Mouse (Mus musculus) forebrain, embryonic 11.5 days (tissue): ENCODE results near the gene Sept9. TPM values are rescaled to one million over a fixed set of nuclear protein-coding genes. Genes with fewer than 3 reads are reported as not detected.

ENCODE experiments used
- ATAC-seq: fragments of 200-750 bp; cut with Nextera tagmentation; replicated peaks from 2 replicates; pipeline ENCODE4 v1.8.0; 2017; ENCODE audit warnings: moderate TSS enrichment; ENCODE audit not compliant: low FRiP score
- DNase-seq: peaks from one replicate; pipeline ENCODE4 v3.0.0-alpha.2; 2017; ENCODE audit warnings: low spot score
- H3K27ac ChIP-seq: fragments of 300-500 bp; sonication (generic); 2 replicates; pipeline ENCODE4 v1.5.1; 2014; ENCODE audit warnings: low read depth, low read length
- H3K27me3 ChIP-seq: fragments of 300-500 bp; sonication (generic); 2 replicates; pipeline ENCODE4 v1.6.1; 2014; ENCODE audit warnings: mild to moderate bottlenecking, low read length, mixed read lengths; ENCODE audit not compliant: control insufficient read depth, insufficient read depth
- H3K36me3 ChIP-seq: fragments of 300-500 bp; sonication (generic); 2 replicates; pipeline ENCODE4 v1.6.1; 2014; ENCODE audit warnings: mild to moderate bottlenecking, low read length, moderate library complexity, mixed read lengths; ENCODE audit not compliant: control insufficient read depth, insufficient read depth
- H3K4me1 ChIP-seq: fragments of 300-500 bp; sonication (generic); replicated peaks from 2 replicates; pipeline ENCODE4 v1.6.1; 2014; ENCODE audit warnings: low read length, mixed read lengths; ENCODE audit not compliant: control insufficient read depth, insufficient read depth
- H3K4me2 ChIP-seq: fragments of 300-500 bp; sonication (generic); 2 replicates; pipeline ENCODE4 v1.6.1; 2014; ENCODE audit warnings: low read depth, mild to moderate bottlenecking, low read length, moderate library complexity, mixed read lengths; ENCODE audit not compliant: severe bottlenecking
- H3K4me3 ChIP-seq: fragments of 300-500 bp; sonication (generic); 2 replicates; pipeline ENCODE4 v1.5.1; 2014; ENCODE audit warnings: low read depth, low read length
- H3K9ac ChIP-seq: fragments of 300-500 bp; sonication (generic); 2 replicates; pipeline ENCODE4 v1.6.1; 2014; ENCODE audit warnings: low read length
- H3K9me3 ChIP-seq: fragments of 300-500 bp; sonication (generic); 2 replicates; pipeline ENCODE4 v1.6.1; 2016; ENCODE audit warnings: low read length, mixed read lengths; ENCODE audit not compliant: control insufficient read depth
- WGBS: fragments of 180-500 bp; shearing (Covaris S2); extraction: QIAGEN DNeasy Blood & Tissue Kit; methylation state at CpG from one replicate; pipeline ENCODE4 v1.1.7; 2014; 5-methylcytosine and 5-hydroxymethylcytosine counted together
- polyA plus RNA-seq: library from polyadenylated mRNA; unstranded; fragments of >200 nt; fragmentation: Nextera tagmentation; extraction: Ambion mirVana; gene quantifications from 2 replicates; pipeline ENCODE4 v1.2.1, GENCODE M21; 2014

Gene Sept9
- polyA plus RNA-seq, 1 experiment from 2014 or later: 172 TPM

DNA sequence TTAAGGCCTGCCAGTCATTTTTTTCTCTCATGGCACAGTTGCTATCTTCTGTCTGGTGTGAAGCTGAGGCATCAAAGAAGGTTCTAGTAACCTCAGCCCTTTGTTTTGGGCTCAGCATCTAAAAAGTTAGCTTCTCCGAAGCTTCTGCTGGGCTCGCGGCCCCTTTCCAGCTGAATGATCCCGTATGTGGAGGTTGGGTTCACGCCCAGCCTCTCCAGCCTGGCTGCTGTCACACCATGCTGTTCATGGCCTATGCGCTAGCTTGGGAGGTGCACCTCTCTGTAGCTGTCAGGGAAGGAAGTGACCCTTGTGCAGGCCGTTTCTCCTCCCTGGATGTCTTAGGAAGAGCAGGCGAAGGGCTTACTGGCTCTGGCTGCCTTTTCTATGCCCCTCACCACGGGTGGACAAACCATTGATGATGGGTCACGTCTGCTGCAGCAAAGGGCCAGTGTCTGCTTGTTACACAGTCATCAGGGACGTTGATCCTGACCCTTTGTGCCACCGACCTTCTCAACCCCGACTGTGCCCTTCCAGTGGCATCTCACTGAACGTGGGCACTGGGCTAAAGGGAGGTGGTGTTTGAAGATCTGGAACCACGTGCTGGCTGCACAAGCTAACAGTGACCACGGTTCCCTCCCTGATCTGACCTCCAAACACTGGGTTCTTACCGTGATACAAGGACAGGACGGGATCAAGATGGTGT is 50.0 kb downstream of the Sept9 start:
- 80% methylated on average over 18 of the region's 18 CpGs for WGBS
- Histone ChIP-seq H3K9ac (no peak overlapping the region), H3K4me1 (peaks cover 12% of the 10 kb centered on the region), H3K4me2 (no peak overlapping the region), H3K27me3 (no peaks in the 10 kb centered on the region), H3K36me3 (no peaks in the 10 kb centered on the region), H3K27ac (no peak overlapping the region), H3K9me3 (no peaks in the 10 kb centered on the region), H3K4me3 (no peak overlapping the region)
- no peak for ATAC-seq
- no peak for DNase-seq

DNA sequence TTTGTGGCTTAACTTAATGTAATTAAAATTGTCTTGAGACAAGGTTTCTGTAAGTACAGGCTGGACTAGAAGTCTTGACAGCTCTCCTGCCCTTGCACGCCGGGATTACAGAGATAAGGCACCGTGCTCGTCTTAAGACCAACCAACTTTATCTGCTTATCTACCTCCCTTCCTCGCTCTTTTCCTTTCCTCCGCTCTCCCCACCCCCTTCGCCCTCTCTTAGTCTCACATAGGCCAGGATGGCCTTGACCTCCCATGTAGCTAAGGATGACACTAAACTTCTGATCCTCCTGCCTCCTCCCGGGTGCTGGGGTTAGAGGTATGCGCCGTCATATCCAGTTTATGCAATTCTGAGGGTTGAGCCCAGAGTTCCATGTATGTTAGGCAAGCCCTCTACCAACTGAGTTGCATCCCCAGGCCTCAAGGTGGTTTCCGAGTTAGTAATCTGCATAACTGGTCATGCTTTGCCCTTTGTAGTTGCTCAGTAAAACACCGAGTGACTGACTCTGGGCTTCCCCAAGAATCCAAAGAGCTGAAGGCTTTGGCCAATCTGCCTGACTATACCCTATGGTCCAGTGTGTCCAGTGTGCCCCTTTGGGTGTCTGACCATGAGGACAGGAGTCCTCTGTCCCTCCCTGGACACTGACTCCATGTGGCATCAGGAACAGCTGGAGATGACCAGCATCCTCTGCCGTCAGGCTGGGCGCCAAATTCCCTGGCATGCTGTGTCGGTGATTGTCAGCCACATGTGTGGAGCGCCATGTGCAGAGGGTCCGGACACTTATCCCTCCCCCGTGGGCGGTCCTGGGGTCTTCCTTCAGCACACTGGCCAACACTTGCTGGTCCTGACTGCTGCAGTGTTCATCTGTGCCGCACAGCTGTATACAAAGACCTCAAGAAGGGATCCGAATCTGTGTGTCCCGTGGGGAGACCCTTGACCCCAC is 50.8 kb downstream of the Sept9 start:
- Histone ChIP-seq H3K4me3 (no peak overlapping the region), H3K36me3 (no peaks in the 10 kb centered on the region), H3K9me3 (no peaks in the 10 kb centered on the region), H3K27me3 (no peaks in the 10 kb centered on the region), H3K9ac (no peak overlapping the region), H3K4me2 (no peak overlapping the region), H3K4me1 (peaks cover 12% of the 10 kb centered on the region), H3K27ac (no peak overlapping the region)
- no peak for ATAC-seq
- WGBS: 90% methylated on average over 22 of the region's 22 CpGs
- no peak for DNase-seq

DNA sequence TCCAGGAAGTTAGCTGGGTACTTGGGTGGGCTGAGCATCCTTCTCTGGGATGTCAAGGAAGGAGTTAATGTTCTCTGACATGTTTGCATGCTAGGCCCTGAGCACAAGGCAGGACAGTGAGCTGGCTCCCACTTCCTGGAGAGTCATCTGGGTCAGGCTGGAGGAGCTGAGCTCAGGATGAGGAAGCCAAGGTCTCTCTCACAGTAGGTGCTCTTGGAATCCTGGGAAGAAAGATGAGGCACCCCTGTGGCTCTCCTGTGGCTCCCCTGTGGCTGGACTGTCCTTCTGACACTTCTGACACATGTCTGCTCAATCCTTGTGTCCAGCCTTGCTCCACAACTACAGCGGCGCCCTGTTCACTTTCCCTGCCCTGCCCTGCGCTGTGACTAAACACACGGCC is 52.3 kb downstream of the Sept9 start:
- ATAC-seq (no peak), DNase-seq (no peak)
- no peak overlapping the region; the same call in 1 of the 2 replicates for H3K9ac ChIP-seq
- H3K4me3 ChIP-seq: no peak overlapping the region
- H3K4me2 ChIP-seq: no peak overlapping the region
- no peaks in the 10 kb centered on the region for H3K36me3 ChIP-seq
- H3K9me3 ChIP-seq: no peaks in the 10 kb centered on the region
- no peak overlapping the region for H3K27ac ChIP-seq
- peaks cover 13% of the 10 kb centered on the region for H3K4me1 ChIP-seq
- WGBS: 91% methylated on average over 4 of the region's 4 CpGs
- no peaks in the 10 kb centered on the region for H3K27me3 ChIP-seq

DNA sequence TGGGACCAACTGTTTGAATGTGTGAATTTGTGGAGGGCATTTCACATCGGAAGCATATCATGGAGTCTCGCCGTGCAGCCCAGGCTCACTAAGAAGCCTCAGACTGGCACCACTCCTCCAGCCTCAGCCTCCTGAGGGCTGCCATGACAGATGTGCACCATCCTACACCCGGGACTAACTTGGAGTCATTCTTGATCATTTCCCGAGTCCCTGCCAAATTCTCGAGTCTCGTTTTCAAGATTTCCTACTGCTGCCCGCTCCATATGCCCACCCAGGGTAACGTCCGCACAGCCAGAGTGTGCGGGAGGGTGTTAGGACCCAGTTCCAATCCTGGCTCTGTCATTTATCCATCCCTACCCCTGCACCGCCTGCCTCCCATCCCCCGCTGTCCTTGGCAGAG is 53.4 kb downstream of the Sept9 start:
- no peak overlapping the region for H3K27ac ChIP-seq
- no peak for ATAC-seq

DNA sequence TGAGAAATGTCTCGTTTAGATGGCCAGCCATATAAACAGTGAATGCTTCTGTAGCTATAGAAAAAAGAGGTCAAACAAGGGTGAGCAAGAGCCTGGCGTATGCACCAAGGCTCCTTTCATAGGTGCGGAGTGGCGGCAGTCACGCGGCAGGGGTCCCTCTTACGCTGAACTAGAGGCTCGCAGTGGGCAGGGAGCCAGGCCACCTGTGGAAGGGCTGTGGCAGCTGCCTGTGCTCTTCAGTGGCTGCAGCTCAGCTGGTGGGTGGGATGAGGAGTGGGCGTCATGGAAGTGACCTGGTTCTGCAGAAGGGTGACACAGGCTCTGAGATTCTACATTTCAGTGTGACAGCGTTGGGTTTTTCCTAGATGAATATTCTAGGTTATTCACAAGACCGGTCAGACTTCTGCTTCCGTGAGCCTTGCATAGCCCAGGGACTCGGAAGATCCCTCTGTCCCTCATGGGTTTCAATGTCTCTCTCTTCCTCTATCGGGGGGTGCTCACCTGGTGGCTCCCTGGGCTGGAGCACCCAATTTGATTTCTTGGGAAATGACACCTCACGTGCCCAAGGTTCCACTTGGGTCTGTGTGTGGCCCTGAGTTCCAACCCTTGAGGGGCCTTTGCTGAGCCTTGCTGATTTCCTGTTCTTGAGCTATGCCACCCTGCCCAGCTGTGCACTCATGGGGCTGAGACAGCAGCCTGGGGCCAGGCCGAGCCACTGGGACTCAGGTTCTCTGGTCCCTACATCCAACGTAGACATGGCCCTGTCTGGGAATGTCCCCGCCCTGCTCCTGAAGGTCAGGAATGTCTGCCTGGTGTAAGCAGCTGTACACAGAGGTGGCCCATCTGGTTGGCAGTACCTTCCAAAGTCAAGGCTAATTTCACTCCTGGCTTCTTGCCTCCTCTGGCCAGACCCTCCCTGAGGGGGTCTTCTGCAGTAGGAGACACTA is 55.0 kb downstream of the Sept9 start:
- ATAC-seq: no peak

More for the DNA sequence above, 53.4 kb downstream of the Sept9 start:
- Histone ChIP-seq H3K4me1 (peaks cover 13% of the 10 kb centered on the region), H3K27me3 (no peaks in the 10 kb centered on the region), H3K9ac (no peak overlapping the region), H3K36me3 (no peaks in the 10 kb centered on the region), H3K4me2 (no peak overlapping the region), H3K4me3 (no peak overlapping the region), H3K9me3 (no peaks in the 10 kb centered on the region)
- 85% methylated on average over 13 of the region's 13 CpGs for WGBS
- DNase-seq: no peak

DNA sequence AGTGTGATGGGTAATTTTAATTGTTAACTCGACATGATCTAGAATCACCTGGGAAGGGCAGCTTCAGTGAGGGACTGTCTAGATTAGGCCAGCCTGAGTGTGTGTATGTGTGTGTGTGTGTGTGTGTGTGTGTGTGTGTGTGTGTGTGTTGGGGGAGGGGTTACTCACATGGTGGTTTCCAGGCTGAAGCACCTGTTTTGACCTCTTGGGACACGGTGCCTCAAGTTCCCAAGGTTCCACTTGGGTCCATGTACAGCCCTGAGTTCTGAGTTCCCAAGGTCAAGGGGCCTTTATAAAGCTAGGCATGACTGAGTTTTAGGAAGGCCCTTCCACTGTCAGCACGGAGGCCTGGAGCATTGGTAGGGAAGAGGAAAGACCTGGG is 55.6 kb downstream of the Sept9 start:
- no peak overlapping the region for H3K4me2 ChIP-seq
- no peaks in the 10 kb centered on the region for H3K27me3 ChIP-seq
- no peaks in the 10 kb centered on the region for H3K9me3 ChIP-seq
- no peak for DNase-seq
- H3K4me3 ChIP-seq: no peak overlapping the region
- no peak overlapping the region for H3K27ac ChIP-seq
- H3K36me3 ChIP-seq: no peaks in the 10 kb centered on the region
- no peak overlapping the region for H3K9ac ChIP-seq
- ATAC-seq: no peak
- H3K4me1 ChIP-seq: peaks cover 5% of the 10 kb centered on the region; the same call in 1 of the 2 replicates
- 90% methylated on average over 3 of the region's 3 CpGs for WGBS

More for the DNA sequence above, 55.0 kb downstream of the Sept9 start:
- H3K9me3 ChIP-seq: no peaks in the 10 kb centered on the region
- no peak overlapping the region for H3K27ac ChIP-seq
- H3K27me3 ChIP-seq: no peaks in the 10 kb centered on the region
- H3K4me3 ChIP-seq: no peak overlapping the region
- no peaks in the 10 kb centered on the region for H3K36me3 ChIP-seq
- H3K9ac ChIP-seq: no peak overlapping the region
- peaks cover 5% of the 10 kb centered on the region; the same call in 1 of the 2 replicates for H3K4me1 ChIP-seq
- no peak for DNase-seq
- WGBS: 72% methylated on average over 18 of the region's 18 CpGs
- H3K4me2 ChIP-seq: no peak overlapping the region

DNA sequence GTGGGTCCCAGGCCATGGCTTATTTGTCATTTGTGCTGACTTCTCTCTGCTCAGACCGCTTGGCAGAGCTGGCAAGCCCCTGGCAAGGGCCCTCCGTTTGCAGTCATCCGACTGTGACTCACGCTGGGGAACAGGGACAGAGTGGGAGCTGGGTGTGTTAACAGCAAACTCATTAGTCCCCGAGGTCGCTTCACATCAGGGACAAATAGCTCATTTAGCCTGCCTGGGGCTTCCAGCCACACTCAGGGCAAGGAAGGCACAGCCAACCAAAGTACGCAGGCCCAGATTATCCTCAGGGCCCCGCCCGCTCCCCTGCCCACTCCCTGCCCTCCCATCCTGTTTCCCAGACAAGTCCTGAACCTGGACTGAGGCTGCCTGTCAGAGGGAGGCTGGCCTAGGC is 56.6 kb downstream of the Sept9 start:
- H3K27me3 ChIP-seq: no peaks in the 10 kb centered on the region
- H3K4me3 ChIP-seq: no peak overlapping the region
- no peak overlapping the region for H3K9ac ChIP-seq
- no peaks in the 10 kb centered on the region for H3K9me3 ChIP-seq
- no peak overlapping the region for H3K4me2 ChIP-seq
- ATAC-seq (no peak), DNase-seq (no peak)
- WGBS: 55% methylated on average over 9 of the region's 9 CpGs
- H3K36me3 ChIP-seq: no peaks in the 10 kb centered on the region
- no peak overlapping the region for H3K27ac ChIP-seq
- H3K4me1 ChIP-seq: peaks cover 5% of the 10 kb centered on the region; the same call in 1 of the 2 replicates

DNA sequence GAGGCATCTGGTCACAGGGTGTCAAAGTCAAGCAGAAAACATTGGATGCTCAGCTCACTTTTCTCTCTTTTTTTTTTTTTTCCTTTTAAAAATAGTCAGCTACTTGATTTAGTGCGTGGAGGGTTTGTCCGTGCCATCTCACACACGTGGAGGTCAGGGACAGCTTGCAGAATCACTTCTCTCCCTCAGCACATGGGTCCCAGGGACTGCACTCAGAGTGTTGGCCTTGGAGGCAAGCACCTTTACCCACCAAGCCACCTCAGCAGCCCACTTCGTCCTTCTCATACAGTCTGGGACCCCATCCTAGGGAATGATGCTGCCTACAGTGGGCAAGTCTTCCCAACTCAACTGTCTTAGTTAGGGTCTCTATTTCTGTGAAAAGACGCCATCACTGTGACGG is 57.4 kb downstream of the Sept9 start:
- 98% methylated on average over 6 of the region's 6 CpGs for WGBS
- ATAC-seq: no peak
- Histone ChIP-seq H3K4me3 (no peak overlapping the region), H3K4me1 (peaks cover 5% of the 10 kb centered on the region; the same call in 1 of the 2 replicates), H3K36me3 (no peaks in the 10 kb centered on the region), H3K9me3 (no peaks in the 10 kb centered on the region), H3K27ac (no peak overlapping the region), H3K4me2 (no peak overlapping the region), H3K27me3 (no peaks in the 10 kb centered on the region), H3K9ac (no peak overlapping the region)
- DNase-seq: no peak
